Mouse (Mus musculus) stomach, embryonic 14.5 days (tissue): ENCODE measurements around the gene Hist1h1b. TPM values are rescaled to one million over a fixed set of nuclear protein-coding genes. Genes with fewer than 3 reads are reported as not detected.
"Not testable (repeated sequence)": the region's sequence is repeated elsewhere in the genome, so short reads cannot be mapped to it uniquely, and the experiment has no call there.

Experiments
- ATAC-seq: fragments of 200-750 bp; cut with Nextera tagmentation; 2 replicates; pipeline ENCODE4 v1.8.0; 2017; ENCODE audit warnings: low read depth, moderate TSS enrichment; ENCODE audit not compliant: insufficient number of reproducible peaks, insufficient read depth, low FRiP score
- H3K27ac ChIP-seq: fragments of 300-500 bp; sonication (generic); 2 replicates; pipeline ENCODE4 v1.5.1; 2014; ENCODE audit warnings: mild to moderate bottlenecking, low read length, moderate library complexity, mixed read lengths
- H3K27me3 ChIP-seq: fragments of 300-500 bp; sonication (generic); 2 replicates; pipeline ENCODE4 v1.6.1; 2014; ENCODE audit warnings: low read length, control low read depth, mixed read lengths; ENCODE audit not compliant: control insufficient read depth, insufficient read depth
- H3K36me3 ChIP-seq: fragments of 300-500 bp; sonication (generic); 2 replicates; pipeline ENCODE4 v1.6.1; 2014; ENCODE audit warnings: mild to moderate bottlenecking, control low read depth, low read length, moderate library complexity, mixed read lengths; ENCODE audit not compliant: control insufficient read depth, insufficient read depth
- H3K4me1 ChIP-seq: fragments of 300-500 bp; sonication (generic); 2 replicates; pipeline ENCODE4 v1.6.1; 2014; ENCODE audit warnings: low read length, control low read depth, mixed read lengths; ENCODE audit not compliant: control insufficient read depth, insufficient read depth
- H3K4me2 ChIP-seq: fragments of 300-500 bp; sonication (generic); replicated peaks from 2 replicates; pipeline ENCODE4 v1.6.1; 2014; ENCODE audit warnings: low read depth, low read length, control low read depth
- H3K4me3 ChIP-seq: fragments of 300-500 bp; sonication (generic); 2 replicates; pipeline ENCODE4 v1.5.1; 2014; ENCODE audit warnings: low read depth, low read length, control low read depth
- H3K9ac ChIP-seq: fragments of 300-500 bp; sonication (generic); replicated peaks from 2 replicates; pipeline ENCODE4 v1.6.1; 2014; ENCODE audit warnings: low read depth, mild to moderate bottlenecking, control low read depth, low read length, moderate library complexity, mixed read lengths
- H3K9me3 ChIP-seq: fragments of 300-500 bp; sonication (generic); 2 replicates; pipeline ENCODE4 v1.6.1; 2016; ENCODE audit warnings: low read depth, low read length, control low read depth; ENCODE audit not compliant: control insufficient read depth
- WGBS: fragments of 180-500 bp; shearing (Covaris S2); extraction: QIAGEN DNeasy Blood & Tissue Kit; methylation state at CpG from one replicate; pipeline ENCODE4 v1.1.7; 2014; 5-methylcytosine and 5-hydroxymethylcytosine counted together
- polyA plus RNA-seq: library from polyadenylated mRNA; unstranded; fragments of >200 nt; fragmentation: Nextera tagmentation; extraction: Ambion mirVana; gene quantifications from 2 replicates; pipeline ENCODE4 v1.2.1, GENCODE M21; 2014

The Hist1h1b gene
- polyA plus RNA-seq, 1 experiment from 2014 or later, result 20.1 TPM

DNA sequence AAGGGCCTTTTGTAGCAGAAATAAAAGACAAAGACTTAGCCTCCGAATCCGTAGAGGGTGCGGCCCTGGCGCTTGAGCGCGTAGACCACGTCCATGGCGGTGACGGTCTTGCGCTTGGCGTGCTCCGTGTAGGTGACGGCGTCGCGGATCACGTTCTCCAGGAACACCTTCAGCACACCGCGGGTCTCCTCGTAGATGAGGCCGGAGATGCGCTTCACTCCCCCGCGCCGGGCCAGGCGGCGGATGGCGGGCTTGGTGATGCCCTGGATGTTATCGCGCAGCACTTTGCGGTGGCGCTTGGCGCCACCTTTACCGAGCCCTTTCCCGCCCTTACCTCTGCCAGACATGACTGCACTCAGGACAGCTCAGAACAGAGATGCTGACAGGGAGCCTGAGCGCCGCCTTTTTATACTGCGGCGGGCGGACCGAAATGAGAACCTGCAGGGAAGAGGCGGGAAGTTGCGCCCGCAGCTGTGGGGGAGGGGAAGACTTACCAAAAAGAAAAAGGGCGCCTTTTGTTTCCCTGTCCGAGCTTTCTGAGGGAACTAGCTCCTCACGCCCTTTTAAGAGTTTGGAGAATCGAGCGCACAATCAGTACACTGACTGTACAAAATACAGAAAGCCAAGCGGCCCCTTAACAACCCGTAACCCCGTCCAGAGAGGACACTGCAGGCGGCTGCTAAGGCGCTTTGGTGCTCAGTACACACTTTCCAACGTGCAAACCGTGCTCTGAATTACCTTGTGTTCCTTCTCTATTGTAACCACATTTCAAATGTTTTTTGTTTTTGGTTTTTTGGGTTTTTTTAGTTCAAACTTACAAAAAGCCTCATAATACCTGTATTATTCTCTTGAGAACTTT, 30.0 kb downstream of the Hist1h1b start, which contains the start of gene Hist1h4k:
Gene Hist1h4k, minus strand, starts transcription at position 347 of the 859 bp plus-strand sequence.
- under 1% methylated on average over 40 of the region's 56 CpGs for WGBS
- ATAC-seq, result peak; percentile 85

DNA sequence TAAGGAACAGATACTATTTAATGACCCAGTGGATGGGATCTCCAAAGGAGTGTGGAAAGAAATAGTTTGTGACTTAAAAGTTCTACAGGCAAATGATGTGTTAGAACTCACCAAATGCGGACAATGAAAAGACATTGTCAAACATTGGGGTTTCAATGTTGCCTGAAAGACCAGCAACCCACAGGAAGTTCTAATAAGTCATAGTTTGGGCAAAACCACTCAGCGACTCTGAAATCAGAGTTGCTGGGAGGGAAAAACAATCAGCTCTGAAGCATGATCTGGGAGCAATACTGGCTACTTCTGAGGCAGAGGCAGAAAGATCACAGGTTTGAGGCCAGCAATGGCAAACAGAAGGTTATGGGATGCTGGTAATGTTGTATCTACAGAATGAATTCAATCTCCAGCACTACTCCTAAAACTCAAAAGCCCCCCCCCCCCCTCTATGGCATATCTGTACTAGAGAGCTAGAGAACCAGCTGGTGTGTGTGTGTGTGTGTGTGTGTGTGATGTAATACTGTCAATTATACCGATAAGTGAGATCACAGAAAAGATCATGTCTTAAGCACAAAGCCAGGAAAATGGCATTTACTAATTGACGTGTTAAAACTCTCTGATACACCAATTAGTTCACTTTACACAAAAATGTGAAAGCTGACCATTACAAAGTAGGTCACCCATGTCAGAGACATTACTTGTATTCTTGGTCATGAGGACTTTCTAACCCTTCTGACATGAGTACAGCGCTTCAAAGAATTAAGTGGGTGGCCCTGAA, 30.9 kb downstream of the Hist1h1b start:
- no peaks in the 10 kb centered on the region for H3K9me3 ChIP-seq
- H3K4me1 ChIP-seq, result peaks cover 11% of the 10 kb centered on the region; the same call in 1 of the 2 replicates
- no peaks in the 10 kb centered on the region for H3K27me3 ChIP-seq
- H3K27ac ChIP-seq, result peak overlapping the region; percentile 79
- H3K4me3 ChIP-seq, result peak overlapping the region; percentile 40
- peak overlapping the region; percentile 52 for H3K9ac ChIP-seq
- no peak for ATAC-seq
- WGBS, result 4% methylated on average over 5 of the region's 5 CpGs
- peak overlapping the region; percentile 57 for H3K4me2 ChIP-seq
- H3K36me3 ChIP-seq, result no peaks in the 10 kb centered on the region

More for the DNA sequence above, 30.0 kb downstream of the Hist1h1b start, which contains the start of gene Hist1h4k:
- peak within 1 kb of the TSS; percentile 97 for H3K27ac ChIP-seq
- peak within 1 kb of the TSS; percentile 57 for H3K4me2 ChIP-seq
- H3K9ac ChIP-seq, result peak within 1 kb of the TSS; percentile 52
- H3K4me1 ChIP-seq, result peaks cover 11% of the 10 kb centered on the region; the same call in 1 of the 2 replicates
- H3K4me3 ChIP-seq, result peak within 1 kb of the TSS; percentile 40
- not testable (repeated sequence) for H3K36me3 ChIP-seq, H3K27me3 ChIP-seq, H3K9me3 ChIP-seq

DNA sequence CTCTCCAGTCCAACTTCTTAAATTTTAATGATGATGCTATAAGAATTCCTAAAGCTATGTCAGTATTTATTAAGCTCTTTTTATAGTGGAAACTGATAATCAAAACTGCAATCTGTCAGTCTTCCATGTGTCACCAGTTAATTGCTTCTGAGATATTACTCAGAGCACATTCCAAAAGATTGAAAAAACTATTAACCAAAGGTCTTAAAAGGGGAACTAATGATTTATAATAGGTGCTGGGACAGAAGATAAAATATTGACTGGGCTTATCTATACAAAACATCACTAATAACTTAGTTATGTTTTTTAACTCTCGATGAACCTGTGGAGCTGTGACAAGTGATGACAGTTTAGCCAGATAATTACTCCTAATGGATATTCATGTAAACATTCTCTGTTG, 35.4 kb downstream of the Hist1h1b start:
- H3K4me2 ChIP-seq, result no peak overlapping the region
- H3K27me3 ChIP-seq, result no peaks in the 10 kb centered on the region
- H3K4me3 ChIP-seq, result no peak overlapping the region
- no peak overlapping the region for H3K27ac ChIP-seq
- no peak for ATAC-seq
- no peak overlapping the region for H3K9ac ChIP-seq
- H3K9me3 ChIP-seq, result no peaks in the 10 kb centered on the region
- WGBS, result 25% methylated on average over 1 of the region's 1 CpGs
- H3K4me1 ChIP-seq, result peaks cover 3% of the 10 kb centered on the region; the same call in 1 of the 2 replicates
- H3K36me3 ChIP-seq, result no peaks in the 10 kb centered on the region

DNA sequence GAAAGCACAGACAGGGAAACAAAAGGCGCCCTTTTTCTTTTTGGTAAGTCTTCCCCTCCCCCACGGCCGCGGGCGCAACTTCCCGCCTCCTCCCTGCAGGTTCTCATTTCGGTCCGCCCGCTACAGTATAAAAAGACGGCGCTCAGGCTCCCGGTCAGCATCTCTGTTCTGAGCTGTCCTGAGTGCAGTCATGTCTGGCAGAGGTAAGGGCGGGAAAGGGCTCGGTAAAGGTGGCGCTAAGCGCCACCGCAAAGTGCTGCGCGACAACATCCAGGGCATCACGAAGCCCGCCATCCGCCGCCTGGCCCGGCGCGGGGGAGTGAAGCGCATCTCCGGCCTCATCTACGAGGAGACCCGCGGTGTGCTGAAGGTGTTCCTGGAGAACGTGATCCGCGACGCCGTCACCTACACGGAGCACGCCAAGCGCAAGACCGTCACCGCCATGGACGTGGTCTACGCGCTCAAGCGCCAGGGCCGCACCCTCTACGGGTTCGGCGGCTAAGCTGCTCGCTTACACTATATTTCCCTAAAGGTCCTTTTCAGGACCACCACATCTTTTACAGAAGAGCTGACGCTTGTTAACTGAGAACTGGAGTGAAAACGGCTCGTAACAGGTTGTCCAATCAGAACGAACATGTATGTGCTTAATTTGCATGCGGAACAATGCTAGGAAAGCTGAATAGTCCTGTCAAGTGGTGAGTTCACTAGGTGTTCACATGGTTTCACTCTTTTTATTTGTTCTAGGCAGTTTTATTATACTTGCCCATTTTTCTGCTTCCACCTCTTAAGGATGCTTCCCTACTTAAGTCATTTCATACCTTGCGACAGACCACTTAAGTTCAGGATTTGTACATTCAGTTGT, 45.3 kb downstream of the Hist1h1b start, which contains the start of gene Hist1h4j:
Gene Hist1h4j, plus strand, starts transcription at position 159 of the 862 bp plus-strand sequence.
- 1% methylated on average over 39 of the region's 56 CpGs for WGBS

DNA sequence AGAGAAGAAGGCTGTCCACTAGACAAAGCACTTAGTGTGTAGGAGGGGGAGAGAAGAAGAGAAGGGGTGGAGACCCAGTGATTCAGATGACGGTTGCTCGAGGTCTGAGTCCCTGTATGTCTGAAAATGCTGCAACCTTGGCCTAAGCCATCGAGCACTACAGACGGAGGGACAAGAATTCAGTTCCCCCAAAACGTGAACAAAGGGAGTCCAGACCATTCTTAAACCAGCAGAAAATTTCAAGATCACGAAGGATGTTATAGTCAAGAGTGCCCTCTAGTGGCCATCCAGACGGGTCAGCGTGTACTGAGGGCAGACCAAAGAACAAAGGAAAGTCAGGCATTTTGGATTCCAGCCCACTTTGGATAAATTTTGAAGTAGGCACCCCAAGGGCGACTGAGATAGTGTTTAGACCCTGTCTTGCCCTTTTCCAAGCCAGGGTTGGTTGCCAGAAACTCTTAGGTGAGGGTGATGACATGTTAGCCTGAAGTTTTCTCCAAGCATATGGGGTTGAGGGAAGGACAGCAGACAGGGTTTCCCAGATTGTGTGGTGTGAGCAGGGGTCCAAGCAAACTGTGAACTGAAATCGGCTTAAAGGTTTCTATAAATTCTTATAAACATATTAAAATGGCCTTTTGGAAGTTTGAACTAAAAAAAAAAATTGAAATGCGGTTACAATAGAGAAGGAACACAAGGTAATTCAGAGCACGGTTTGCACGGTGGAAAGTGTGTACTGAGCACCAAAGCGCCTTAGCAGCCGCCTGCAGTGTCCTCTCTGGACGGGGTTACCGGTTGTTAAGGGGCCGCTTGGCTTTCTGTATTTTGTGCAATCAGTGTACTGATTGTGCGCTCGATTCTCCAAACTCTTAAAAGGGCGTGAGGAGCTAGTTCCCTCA, 46.2 kb downstream of the Hist1h1b start:
- ATAC-seq, result peak; percentile 80
- H3K27me3 ChIP-seq, result no peaks in the 10 kb centered on the region
- H3K36me3 ChIP-seq, result no peaks in the 10 kb centered on the region
- H3K4me2 ChIP-seq, result peak overlapping the region; percentile 61
- no peaks in the 10 kb centered on the region for H3K9me3 ChIP-seq
- H3K9ac ChIP-seq, result peak overlapping the region; percentile 61
- peaks cover 7% of the 10 kb centered on the region; the same call in 1 of the 2 replicates for H3K4me1 ChIP-seq
- H3K4me3 ChIP-seq, result peak overlapping the region; percentile 43
- under 1% methylated on average over 21 of the region's 21 CpGs for WGBS
- peak overlapping the region; percentile 98 for H3K27ac ChIP-seq

More for the DNA sequence above, 45.3 kb downstream of the Hist1h1b start, which contains the start of gene Hist1h4j:
- not testable (repeated sequence) for H3K4me1 ChIP-seq, H3K36me3 ChIP-seq, H3K9me3 ChIP-seq, H3K27me3 ChIP-seq
- peak within 1 kb of the TSS; percentile 43 for H3K4me3 ChIP-seq
- peak within 1 kb of the TSS; percentile 98 for H3K27ac ChIP-seq
- peak; percentile 92 for ATAC-seq
- peak within 1 kb of the TSS; percentile 61 for H3K4me2 ChIP-seq
- H3K9ac ChIP-seq, result peak within 1 kb of the TSS; percentile 61

DNA sequence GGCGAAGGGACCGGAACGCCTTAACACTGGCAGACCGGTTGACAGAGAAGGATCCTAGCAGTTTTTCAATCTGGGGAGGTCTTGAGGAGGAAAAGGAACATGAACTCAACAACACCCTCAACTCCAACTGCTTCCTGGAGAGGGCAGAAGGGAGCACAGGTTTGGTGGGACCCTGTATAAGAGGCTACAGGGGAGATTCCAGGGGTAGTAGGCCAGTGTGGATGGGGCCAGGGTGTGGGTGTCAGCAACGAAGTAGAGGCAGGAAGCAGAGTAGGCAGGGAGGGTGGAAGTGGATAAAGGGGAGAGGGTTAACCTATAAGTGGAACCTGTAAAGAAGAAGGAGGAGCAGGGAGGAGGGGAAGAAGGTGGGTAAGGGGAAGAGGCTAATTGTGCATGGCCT, 47.0 kb downstream of the Hist1h1b start:
- Histone ChIP-seq H3K27ac (peak overlapping the region; percentile 98; the same call in 1 of the 2 replicates), H3K4me2 (no peak overlapping the region), H3K9me3 (no peaks in the 10 kb centered on the region), H3K27me3 (no peaks in the 10 kb centered on the region), H3K36me3 (no peaks in the 10 kb centered on the region), H3K4me1 (peaks cover 7% of the 10 kb centered on the region; the same call in 1 of the 2 replicates), H3K9ac (no peak overlapping the region), H3K4me3 (no peak overlapping the region)
- WGBS, result 66% methylated on average over 5 of the region's 5 CpGs
- ATAC-seq, result no peak
